Mouse (Mus musculus): ENCODE measurements at regions not wholly inside any gene's neighbourhood (a gene's known extent, or its start where the extent isn't known, plus 50 kb on each side); places are given as distances from the start of the nearest gene placed in this dataset.

DNA sequence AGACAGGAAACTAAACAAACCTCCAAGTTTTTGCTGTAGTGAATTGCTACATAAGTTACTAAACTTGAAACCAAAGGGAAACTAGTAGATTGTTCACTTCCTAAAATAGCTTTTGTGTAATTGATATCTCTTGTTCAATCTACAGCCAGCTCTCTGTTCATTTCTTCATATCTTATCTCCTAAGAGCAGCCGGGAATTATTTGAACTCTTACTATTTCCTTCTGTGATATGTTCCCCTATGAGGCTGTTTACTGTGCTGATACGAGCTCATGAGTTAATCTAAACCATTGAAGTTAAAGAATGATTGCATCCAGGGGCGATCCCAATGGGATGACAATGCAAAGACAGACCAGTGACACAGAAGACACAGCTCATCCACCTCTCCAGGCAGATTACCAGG lies 140.7 kb downstream of the Cd55b start:
- TF ChIP-seq CTCF (IDR thresholded peaks at IDR 0.05; ENCODE audit: low read depth) (no peak), EP300 (optimal IDR thresholded peaks at IDR 0.05) (no peak)

All from stomach, postnatal 0 days (tissue).